Mouse (Mus musculus): ENCODE measurements at regions not wholly inside any gene's neighbourhood (a gene's known extent, or its start where the extent isn't known, plus 50 kb on each side); places are given as distances from the start of the nearest gene placed in this dataset.
"Not testable (repeated sequence)": the region's sequence is repeated elsewhere in the genome, so short reads cannot be mapped to it uniquely, and the experiment has no call there.

GRCm38 (mm10) chr9:78844969-78845683 lies 229.8 kb downstream of the Cd109 start:
- 12% methylated on average over 9 of the region's 9 CpGs for WGBS
- H3K27me3 ChIP-seq (ENCODE audit: control insufficient read depth, insufficient read depth, low read length), result no peaks in the 10 kb centered on the region
- no peaks in the 10 kb centered on the region for H3K9me3 ChIP-seq (ENCODE audit: control insufficient read depth, low read length)
- ATAC-seq (ENCODE audit: low FRiP score, low TSS enrichment) (peak; percentile 42; the same call in 1 of the 2 replicates), DNase-seq (ENCODE audit: low spot score) (peak; percentile 27)
- no peak for TF ChIP-seq CTCF (IDR thresholded peaks at IDR 0.05; ENCODE audit: low read depth)
- TF ChIP-seq EP300 (optimal IDR thresholded peaks at IDR 0.05), result no peak
- H3K4me1 ChIP-seq (replicated peaks; ENCODE audit: control insufficient read depth, insufficient read depth), result no peaks in the 10 kb centered on the region
- no peak overlapping the region for H3K9ac ChIP-seq (ENCODE audit: low read length)
- H3K4me3 ChIP-seq (ENCODE audit: low read depth, low read length), result no peak overlapping the region
- no peak overlapping the region for H3K27ac ChIP-seq (replicated peaks)
- no peaks in the 10 kb centered on the region for H3K36me3 ChIP-seq (ENCODE audit: control insufficient read depth, insufficient read depth, low read length)
- H3K4me2 ChIP-seq (replicated peaks; ENCODE audit: low read depth), result peak overlapping the region; percentile 26; the same call in 1 of the 2 replicates

GRCm38 (mm10) chr9:78846110-78846509 lies 230.8 kb downstream of the Cd109 start:
- no peak overlapping the region for H3K4me3 ChIP-seq (ENCODE audit: low read depth, low read length)
- H3K36me3 ChIP-seq (ENCODE audit: control insufficient read depth, insufficient read depth, low read length), result no peaks in the 10 kb centered on the region
- peak overlapping the region; percentile 49; the same call in 1 of the 2 replicates for H3K27ac ChIP-seq (replicated peaks)
- H3K9me3 ChIP-seq (ENCODE audit: control insufficient read depth, low read length), result no peaks in the 10 kb centered on the region
- TF ChIP-seq EP300 (optimal IDR thresholded peaks at IDR 0.05), result no peak
- TF ChIP-seq CTCF (IDR thresholded peaks at IDR 0.05; ENCODE audit: low read depth), result no peak
- peak; percentile 66; the same call in 1 of the 2 replicates for ATAC-seq (ENCODE audit: low FRiP score, low TSS enrichment)
- H3K4me1 ChIP-seq (replicated peaks; ENCODE audit: control insufficient read depth, insufficient read depth), result no peaks in the 10 kb centered on the region
- DNase-seq (ENCODE audit: low spot score), result peak; percentile 15
- 0 out of 2 replicates have a peak overlapping the region, but pooled peaks have one; percentile 26 for H3K4me2 ChIP-seq (replicated peaks; ENCODE audit: low read depth)
- 22% methylated on average over 7 of the region's 7 CpGs for WGBS
- no peaks in the 10 kb centered on the region for H3K27me3 ChIP-seq (ENCODE audit: control insufficient read depth, insufficient read depth, low read length)
- no peak overlapping the region for H3K9ac ChIP-seq (ENCODE audit: low read length)

GRCm38 (mm10) chr9:78847890-78848563 lies 232.7 kb downstream of the Cd109 start:
- Histone ChIP-seq H3K36me3 (ENCODE audit: control insufficient read depth, insufficient read depth, low read length) (no peaks in the 10 kb centered on the region), H3K4me3 (ENCODE audit: low read depth, low read length) (no peak overlapping the region), H3K4me2 (replicated peaks; ENCODE audit: low read depth) (no peak overlapping the region), H3K4me1 (replicated peaks; ENCODE audit: control insufficient read depth, insufficient read depth) (no peaks in the 10 kb centered on the region), H3K27me3 (ENCODE audit: control insufficient read depth, insufficient read depth, low read length) (no peaks in the 10 kb centered on the region), H3K9ac (ENCODE audit: low read length) (no peak overlapping the region), H3K9me3 (ENCODE audit: control insufficient read depth, low read length) (no peaks in the 10 kb centered on the region), H3K27ac (replicated peaks) (no peak overlapping the region)
- ATAC-seq (ENCODE audit: low FRiP score, low TSS enrichment), result no peak
- 60% methylated on average over 9 of the region's 9 CpGs for WGBS
- DNase-seq (ENCODE audit: low spot score), result no peak
- TF ChIP-seq EP300 (optimal IDR thresholded peaks at IDR 0.05) (no peak), CTCF (IDR thresholded peaks at IDR 0.05; ENCODE audit: low read depth) (no peak)

- not testable (repeated sequence) for H3K36me3 ChIP-seq (ENCODE audit: control insufficient read depth, insufficient read depth, low read length); H3K4me1 ChIP-seq (replicated peaks; ENCODE audit: control insufficient read depth, insufficient read depth); ATAC-seq (ENCODE audit: low FRiP score, low TSS enrichment); DNase-seq (ENCODE audit: low spot score); H3K9ac ChIP-seq (ENCODE audit: low read length); H3K27me3 ChIP-seq (ENCODE audit: control insufficient read depth, insufficient read depth, low read length); H3K9me3 ChIP-seq (ENCODE audit: control insufficient read depth, low read length); H3K27ac ChIP-seq (replicated peaks); H3K4me3 ChIP-seq (ENCODE audit: low read depth, low read length); H3K4me2 ChIP-seq (replicated peaks; ENCODE audit: low read depth)
- 22% methylated on average over 1 of the region's 1 CpGs for WGBS
Measured at GRCm38 (mm10) chr9:78848564-78848893, 233.2 kb downstream of the Cd109 start.

GRCm38 (mm10) chr9:78856981-78857380 lies 241.6 kb downstream of the Cd109 start:
- Histone ChIP-seq H3K9ac (ENCODE audit: low read length) (no peak overlapping the region), H3K27me3 (ENCODE audit: control insufficient read depth, insufficient read depth, low read length) (no peaks in the 10 kb centered on the region), H3K27ac (replicated peaks) (no peak overlapping the region), H3K4me2 (replicated peaks; ENCODE audit: low read depth) (no peak overlapping the region), H3K9me3 (ENCODE audit: control insufficient read depth, low read length) (no peaks in the 10 kb centered on the region), H3K4me3 (ENCODE audit: low read depth, low read length) (no peak overlapping the region), H3K4me1 (replicated peaks; ENCODE audit: control insufficient read depth, insufficient read depth) (no peaks in the 10 kb centered on the region), H3K36me3 (ENCODE audit: control insufficient read depth, insufficient read depth, low read length) (no peaks in the 10 kb centered on the region)
- TF ChIP-seq EP300 (optimal IDR thresholded peaks at IDR 0.05) (no peak), CTCF (IDR thresholded peaks at IDR 0.05; ENCODE audit: low read depth) (no peak)
- 78% methylated on average over 1 of the region's 1 CpGs for WGBS
- no peak for ATAC-seq (ENCODE audit: low FRiP score, low TSS enrichment)
- no peak for DNase-seq (ENCODE audit: low spot score)

- no peaks in the 10 kb centered on the region for H3K9me3 ChIP-seq (ENCODE audit: control insufficient read depth, low read length)
- H3K4me1 ChIP-seq (replicated peaks; ENCODE audit: control insufficient read depth, insufficient read depth), result no peaks in the 10 kb centered on the region
- H3K27me3 ChIP-seq (ENCODE audit: control insufficient read depth, insufficient read depth, low read length), result no peaks in the 10 kb centered on the region
- no peak for ATAC-seq (ENCODE audit: low FRiP score, low TSS enrichment)
- no peak overlapping the region for H3K9ac ChIP-seq (ENCODE audit: low read length)
- no peak overlapping the region for H3K4me2 ChIP-seq (replicated peaks; ENCODE audit: low read depth)
- no peak for DNase-seq (ENCODE audit: low spot score)
- no peak overlapping the region for H3K27ac ChIP-seq (replicated peaks)
- TF ChIP-seq EP300 (optimal IDR thresholded peaks at IDR 0.05), result no peak
- TF ChIP-seq CTCF (IDR thresholded peaks at IDR 0.05; ENCODE audit: low read depth), result no peak
- 52% methylated on average over 2 of the region's 2 CpGs for WGBS
- no peaks in the 10 kb centered on the region for H3K36me3 ChIP-seq (ENCODE audit: control insufficient read depth, insufficient read depth, low read length)
- H3K4me3 ChIP-seq (ENCODE audit: low read depth, low read length), result no peak overlapping the region
Measured at GRCm38 (mm10) chr9:78859956-78860355, 244.6 kb downstream of the Cd109 start.

Data from stomach, postnatal 0 days (tissue).